Mouse (Mus musculus) lung, embryonic 16.5 days (tissue): ENCODE measurements at regions not wholly inside any gene's neighbourhood (a gene's known extent, or its start where the extent isn't known, plus 50 kb on each side); places are given as distances from the start of the nearest gene placed in this dataset. TPM values are rescaled to one million over a fixed set of nuclear protein-coding genes. Genes with fewer than 3 reads are reported as not detected.
A peak's percentile ranks its signal among the peaks of the same experiment; 100 is the strongest.
"Not testable (repeated sequence)": the region's sequence is repeated elsewhere in the genome, so short reads cannot be mapped to it uniquely, and the experiment has no call there.

Source experiments
- ATAC-seq: fragments of 200-750 bp; cut with Nextera tagmentation; 2 replicates; pipeline ENCODE4 v1.8.0; 2017; ENCODE audit warnings: low read depth, mild to moderate bottlenecking, moderate library complexity
- H3K27ac ChIP-seq: fragments of 300-500 bp; sonication (generic); 2 replicates; pipeline ENCODE4 v1.5.1; 2014; ENCODE audit warnings: mild to moderate bottlenecking, control low read depth, low read length
- H3K27me3 ChIP-seq: fragments of 300-500 bp; sonication (generic); 2 replicates; pipeline ENCODE4 v1.6.1; 2014; ENCODE audit warnings: low read depth, low read length, mixed read lengths; ENCODE audit not compliant: control insufficient read depth, insufficient read depth
- H3K36me3 ChIP-seq: fragments of 300-500 bp; sonication (generic); 2 replicates; pipeline ENCODE4 v1.6.1; 2014; ENCODE audit warnings: low read length; ENCODE audit not compliant: control insufficient read depth, insufficient read depth
- H3K4me1 ChIP-seq: fragments of 300-500 bp; sonication (generic); replicated peaks from 2 replicates; pipeline ENCODE4 v1.6.1; 2014; ENCODE audit warnings: low read length, mixed read lengths; ENCODE audit not compliant: control insufficient read depth, insufficient read depth
- H3K4me2 ChIP-seq: fragments of 300-500 bp; sonication (generic); 2 replicates; pipeline ENCODE4 v1.6.1; 2014; ENCODE audit warnings: low read depth, low read length, control low read depth
- H3K4me3 ChIP-seq: fragments of 300-500 bp; sonication (generic); 2 replicates; pipeline ENCODE4 v1.5.1; 2014; ENCODE audit warnings: mild to moderate bottlenecking, low read length, control low read depth
- H3K9ac ChIP-seq: fragments of 300-500 bp; sonication (generic); 2 replicates; pipeline ENCODE4 v1.6.1; 2014; ENCODE audit warnings: low read length, control low read depth
- H3K9me3 ChIP-seq: fragments of 300-500 bp; sonication (generic); 2 replicates; pipeline ENCODE4 v1.6.1; 2016; ENCODE audit warnings: low read length; ENCODE audit not compliant: control insufficient read depth
- WGBS: fragments of 180-500 bp; shearing (Covaris S2); extraction: QIAGEN DNeasy Blood & Tissue Kit; methylation state at CpG from one replicate; pipeline ENCODE4 v1.1.7; 2014; 5-methylcytosine and 5-hydroxymethylcytosine counted together
- microRNA-seq: library from miRNA; unstranded; fragments of <30 nt; microRNA quantifications from one replicate; pipeline ENCODE4, GENCODE M21; 2016

DNA sequence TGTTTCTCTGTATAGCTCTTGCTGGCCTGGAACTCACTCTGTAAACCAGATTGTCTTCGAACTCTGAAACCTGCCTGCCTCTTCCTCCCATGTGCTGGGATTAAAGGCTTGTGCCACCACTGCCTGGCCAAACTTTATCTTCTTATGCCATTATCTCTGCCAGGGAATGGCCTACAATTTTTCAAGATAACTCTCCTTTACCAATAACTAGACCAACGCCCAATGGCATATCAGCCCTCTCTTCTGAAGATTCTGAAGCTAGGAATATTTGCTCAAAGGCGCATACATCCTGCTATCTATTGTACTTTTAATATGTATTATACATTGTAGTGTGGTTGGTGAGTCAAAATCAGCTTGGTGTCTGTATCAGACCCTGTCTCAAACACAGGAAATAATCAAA is 235.4 kb upstream of the Cts3 start:
- not testable (repeated sequence) for H3K4me2 ChIP-seq, H3K9me3 ChIP-seq, H3K27me3 ChIP-seq, H3K9ac ChIP-seq, H3K36me3 ChIP-seq, H3K27ac ChIP-seq, H3K4me1 ChIP-seq, ATAC-seq, H3K4me3 ChIP-seq
- WGBS, result 90% methylated on average over 3 of the region's 3 CpGs

DNA sequence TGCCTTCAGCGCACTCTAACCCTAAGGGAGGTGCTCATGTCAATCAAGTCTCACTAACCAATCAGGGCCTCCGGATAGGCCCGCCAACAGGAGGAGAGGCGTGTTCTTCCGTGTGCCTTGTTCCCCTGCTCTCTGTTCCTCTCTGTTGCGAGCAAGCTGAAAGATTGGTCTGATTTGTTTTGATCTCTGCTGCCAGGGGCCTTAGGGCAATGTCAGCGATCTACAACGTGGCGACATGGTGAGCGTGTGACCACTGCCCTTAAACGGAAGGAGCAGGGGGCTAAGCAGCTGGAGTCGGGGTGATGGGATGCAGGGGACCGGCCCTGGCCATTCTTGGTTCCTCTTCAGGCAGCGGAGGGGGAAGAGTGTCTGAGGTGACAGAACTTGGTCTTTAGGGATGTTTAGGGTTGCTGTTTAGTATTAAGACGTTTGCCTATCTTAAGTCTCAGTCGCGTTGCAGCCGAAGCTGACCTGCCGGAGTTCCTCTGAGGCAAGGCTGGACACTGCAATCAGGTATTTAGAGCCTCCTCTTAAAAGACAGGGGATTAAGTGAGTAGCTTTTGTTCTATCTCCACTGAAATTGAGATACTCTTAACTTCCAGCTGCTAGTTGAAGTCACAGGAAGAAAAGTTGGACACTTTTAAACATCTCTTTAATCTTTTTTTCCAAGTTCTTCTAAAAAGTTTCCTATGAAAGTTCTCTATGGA is 234.4 kb upstream of the Cts3 start:
- ATAC-seq, result peak; percentile 71
- 2% methylated on average over 19 of the region's 19 CpGs for WGBS

DNA sequence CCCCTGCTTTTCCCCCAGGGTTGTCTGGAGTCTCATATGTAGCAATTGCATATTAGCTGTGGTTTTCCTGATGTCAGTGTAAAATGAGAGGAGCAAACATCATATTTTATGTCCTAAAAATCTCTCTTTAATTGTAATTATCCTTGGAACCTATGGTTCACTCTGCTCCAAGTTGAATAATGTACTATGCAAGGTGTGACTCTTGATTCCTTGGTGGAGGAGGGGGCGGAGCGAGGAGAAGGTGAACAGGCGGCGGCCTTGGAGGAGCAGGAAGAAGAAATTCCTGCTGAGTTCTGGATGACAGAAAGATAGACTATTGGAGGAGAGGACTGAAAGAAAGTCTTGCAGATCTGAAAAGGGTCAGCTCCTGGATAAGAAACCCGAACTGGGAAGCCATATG is 233.8 kb upstream of the Cts3 start:
- WGBS, result 18% methylated on average over 5 of the region's 5 CpGs
- H3K4me2 ChIP-seq, result peak overlapping the region; percentile 51
- H3K9ac ChIP-seq, result 0 out of 2 replicates have a peak overlapping the region, but pooled peaks have one; percentile 35
- H3K4me1 ChIP-seq, H3K9me3 ChIP-seq, H3K36me3 ChIP-seq, H3K27ac ChIP-seq, ATAC-seq, H3K27me3 ChIP-seq: not testable (repeated sequence)
- peak overlapping the region; percentile 66 for H3K4me3 ChIP-seq

More for the DNA sequence above, 234.4 kb upstream of the Cts3 start:
- H3K4me3 ChIP-seq, result peak overlapping the region; percentile 66
- H3K27me3 ChIP-seq, H3K9me3 ChIP-seq, H3K4me1 ChIP-seq, H3K36me3 ChIP-seq: not testable (repeated sequence)
- H3K9ac ChIP-seq, result peak overlapping the region; percentile 74
- peak overlapping the region; percentile 51 for H3K4me2 ChIP-seq
- H3K27ac ChIP-seq, result peak overlapping the region; percentile 37

DNA sequence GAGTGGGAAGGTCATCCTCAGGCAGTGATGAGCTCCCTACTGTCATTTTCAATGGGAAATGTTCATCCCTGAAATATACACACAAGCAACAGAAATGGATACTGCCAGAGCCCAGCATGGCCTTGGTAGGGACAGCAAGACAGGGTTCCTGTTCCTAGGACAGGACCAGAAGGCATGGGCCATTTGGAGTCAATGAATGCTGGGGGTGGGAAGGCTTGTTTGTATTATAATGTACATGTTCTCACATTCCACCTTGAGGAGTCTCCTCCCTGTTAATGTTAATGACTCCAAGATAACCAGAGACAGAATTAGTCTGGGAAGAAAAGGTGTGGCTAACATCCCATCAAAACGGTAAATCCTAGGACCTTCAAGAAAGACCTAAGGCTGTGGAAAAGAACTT is 193.5 kb upstream of the Cts3 start:
- H3K9ac ChIP-seq, H3K4me1 ChIP-seq, H3K27me3 ChIP-seq, H3K36me3 ChIP-seq, H3K4me3 ChIP-seq, H3K27ac ChIP-seq, H3K9me3 ChIP-seq, ATAC-seq, H3K4me2 ChIP-seq: not testable (repeated sequence)
- WGBS, result 77% methylated on average over 1 of the region's 1 CpGs

Small RNA genes in the stretch of these regions (microRNA-seq; reads per million reads assigned to microRNA genes)
- not detected for gene Gm23739
